Mouse (Mus musculus) layer of hippocampus, postnatal 36 days (tissue): ENCODE data around the gene Lalba. TPM values are rescaled to one million over a fixed set of nuclear protein-coding genes. Genes with fewer than 3 reads are reported as not detected.
"Not testable (repeated sequence)": the region's sequence is repeated elsewhere in the genome, so short reads cannot be mapped to it uniquely, and the experiment has no call there.

Experiments
- DNase-seq, 2 experiments: peaks; one replicate each; pipeline ENCODE4 v3.0.0; 2022
- total RNA-seq, 2 experiments: library from RNA; stranded (reverse); gene quantifications; 2 replicates each; pipeline ENCODE4 v1.2.3; 2021

Lalba gene
- total RNA-seq, result not detected

GRCm38 (mm10) chr15:98482701-98483100 is at the start of gene Lalba:
Lalba (minus strand) TSS chr15:98482721.
- DNase-seq, result no peak

DNA sequence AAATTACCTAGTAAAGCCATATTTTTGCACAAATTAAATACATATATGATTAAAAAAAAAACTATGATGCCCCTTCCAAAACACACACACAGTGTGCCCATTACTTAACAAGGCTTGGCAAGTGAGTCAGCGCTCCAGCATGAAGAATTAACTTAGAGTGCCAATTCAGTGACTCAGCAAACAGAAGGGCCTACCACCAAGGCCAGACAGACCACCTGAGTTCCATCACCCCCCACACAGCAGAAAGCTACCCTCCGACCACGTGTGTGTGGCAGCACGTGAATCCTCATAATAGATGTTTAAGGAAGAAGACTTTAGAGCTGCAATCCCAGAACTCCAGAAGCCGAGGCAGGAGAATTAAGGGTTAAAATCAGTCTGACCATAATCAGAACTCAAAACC is 49.8 kb upstream of the Lalba start:
- DNase-seq, result no peak

DNA sequence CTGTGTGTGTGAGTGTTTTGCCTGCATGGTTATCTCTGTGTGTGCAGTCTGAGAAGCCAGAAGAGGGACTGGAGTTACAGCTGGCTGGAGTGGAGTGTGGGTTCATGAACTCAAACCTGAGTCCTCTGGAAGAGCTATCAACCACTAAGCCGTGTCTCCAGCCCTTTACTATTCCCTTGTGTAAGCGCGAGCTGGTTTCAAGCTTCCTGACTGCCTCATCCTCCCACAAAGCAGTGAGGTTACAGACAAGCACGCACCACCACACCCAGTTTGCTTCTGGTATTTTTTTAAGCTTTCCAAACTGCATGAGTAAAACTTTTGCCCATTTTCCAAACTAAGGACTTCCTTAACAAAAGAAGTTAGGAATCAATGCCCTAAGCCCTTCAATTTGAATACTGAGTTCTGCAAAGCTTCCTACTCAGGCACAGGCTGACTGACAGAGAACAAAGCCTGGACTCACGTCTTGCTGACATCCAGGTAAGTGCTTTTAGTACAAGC is 45.6 kb upstream of the Lalba start:
- no peak for DNase-seq

GRCm38 (mm10) chr15:98527056-98527771 is 44.7 kb upstream of the Lalba start:
- DNase-seq, result no peak

- no peak for DNase-seq
Observed at GRCm38 (mm10) chr15:98526057-98526456, 43.5 kb upstream of the Lalba start.

DNA sequence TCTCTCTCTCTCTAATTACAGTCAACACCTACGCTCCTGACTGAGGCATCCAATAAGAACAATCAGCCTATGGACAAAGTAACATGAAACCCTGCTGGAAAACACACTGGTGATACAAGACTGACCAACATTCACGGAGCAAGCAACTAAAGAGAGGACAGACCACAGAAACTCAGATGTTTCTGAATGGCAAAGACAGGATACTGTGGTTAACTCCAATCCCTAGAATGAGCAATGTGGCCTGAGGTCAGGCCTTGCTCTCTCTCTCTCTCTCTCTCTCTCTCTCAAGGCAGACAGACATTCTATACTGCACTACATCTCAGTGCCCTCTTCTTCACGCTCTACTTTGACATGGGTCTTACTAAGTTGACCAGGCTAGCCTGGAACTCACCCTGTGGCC is 38.7 kb upstream of the Lalba start:
- no peak for DNase-seq

DNA sequence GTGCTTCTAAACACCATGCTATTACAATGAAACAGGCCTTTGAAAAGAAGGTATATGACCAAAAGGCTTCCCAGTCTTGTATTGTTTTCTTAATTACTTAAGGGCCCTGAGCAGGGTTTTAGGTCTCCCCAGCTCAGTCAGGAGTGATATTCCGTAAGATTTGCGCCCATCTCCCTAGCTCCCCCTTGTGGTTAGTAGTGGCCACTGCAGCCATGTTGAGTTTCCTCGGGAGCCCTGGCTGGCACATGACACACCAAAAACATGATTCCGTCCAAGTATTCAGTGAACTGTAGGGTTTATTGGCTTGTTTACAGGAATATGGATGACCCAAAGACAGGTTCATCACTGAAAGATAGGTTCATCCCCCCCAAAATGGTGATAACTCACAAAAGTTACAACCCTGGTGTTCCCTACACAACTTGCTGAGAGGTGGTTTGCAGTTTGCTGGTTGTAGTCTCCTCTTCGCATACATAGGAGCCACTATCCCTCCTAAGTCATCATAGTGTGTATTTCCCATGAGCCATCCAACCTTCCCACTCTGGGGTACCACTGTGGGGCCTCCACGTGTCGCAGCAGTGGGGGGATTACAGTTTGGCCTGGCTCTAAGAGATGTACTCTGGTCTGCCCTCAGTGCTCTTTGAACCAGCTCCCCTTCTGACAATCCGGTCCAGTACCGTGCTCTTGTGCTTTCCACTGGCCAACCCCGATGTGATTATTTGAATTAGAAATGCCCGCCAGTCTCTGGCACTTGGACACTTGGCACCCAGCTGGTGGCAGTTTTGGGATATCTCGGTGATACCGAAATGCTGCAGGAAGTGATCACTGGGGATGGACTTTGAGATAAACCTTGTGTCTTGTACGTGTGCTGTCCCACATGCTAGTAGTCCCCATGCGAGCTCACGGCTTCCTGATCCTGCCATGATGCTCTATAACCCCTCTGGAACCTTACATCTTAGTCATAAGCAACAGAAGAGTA is 35.1 kb upstream of the Lalba start:
- no peak for DNase-seq

DNA sequence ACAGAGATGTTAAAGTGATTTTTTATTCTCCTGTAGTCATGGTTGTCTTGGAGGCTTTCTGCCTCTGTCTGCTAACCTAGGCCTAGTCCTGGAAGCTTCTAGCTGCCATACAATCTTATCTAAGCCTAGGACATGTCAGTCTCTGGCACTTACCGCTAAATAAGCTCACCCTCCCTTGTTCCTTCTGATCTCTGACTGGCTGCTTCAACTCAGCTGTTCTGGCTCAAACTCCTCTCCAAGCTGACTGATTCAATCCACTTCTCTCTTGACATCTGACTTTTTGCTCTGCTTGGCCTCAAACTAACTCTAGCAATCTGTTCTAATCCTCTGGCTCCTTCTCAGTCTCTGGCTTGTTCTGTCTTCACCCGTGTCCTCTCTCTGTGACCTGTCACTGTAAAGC is 32.3 kb upstream of the Lalba start:
- DNase-seq, result not testable (repeated sequence)

- DNase-seq, result no peak
Observed at GRCm38 (mm10) chr15:98514146-98514545, 31.6 kb upstream of the Lalba start.

GRCm38 (mm10) chr15:98513676-98514075 is 31.2 kb upstream of the Lalba start:
- not testable (repeated sequence) for DNase-seq

DNA sequence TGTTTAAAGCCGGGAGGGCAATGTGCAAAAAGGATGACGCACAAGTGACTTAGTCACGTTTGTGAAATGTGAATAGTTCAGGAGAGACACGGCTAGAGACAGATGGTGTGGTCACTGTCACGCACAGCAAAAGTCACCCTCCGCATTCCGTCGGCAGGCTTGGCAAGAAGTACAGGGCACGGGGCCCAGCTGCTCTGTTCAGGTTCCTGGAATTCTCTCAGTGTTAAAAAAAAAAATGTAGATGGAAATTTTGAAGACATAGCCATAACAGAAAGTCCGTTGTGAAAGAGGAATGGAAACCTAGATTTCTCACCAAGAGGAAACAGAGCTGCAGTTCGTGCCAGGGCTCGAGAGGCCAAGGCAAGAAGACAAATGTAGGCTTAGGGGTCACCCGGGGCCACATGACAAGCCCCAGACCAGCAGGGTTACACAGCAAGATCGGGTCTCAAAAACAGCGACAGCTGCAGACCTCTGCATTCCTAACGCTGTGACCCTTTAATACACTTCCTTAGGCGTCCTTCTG is 30.3 kb upstream of the Lalba start:
- no peak for DNase-seq

- no peak for DNase-seq
Observed at GRCm38 (mm10) chr15:98512232-98512631, 29.7 kb upstream of the Lalba start.

DNA sequence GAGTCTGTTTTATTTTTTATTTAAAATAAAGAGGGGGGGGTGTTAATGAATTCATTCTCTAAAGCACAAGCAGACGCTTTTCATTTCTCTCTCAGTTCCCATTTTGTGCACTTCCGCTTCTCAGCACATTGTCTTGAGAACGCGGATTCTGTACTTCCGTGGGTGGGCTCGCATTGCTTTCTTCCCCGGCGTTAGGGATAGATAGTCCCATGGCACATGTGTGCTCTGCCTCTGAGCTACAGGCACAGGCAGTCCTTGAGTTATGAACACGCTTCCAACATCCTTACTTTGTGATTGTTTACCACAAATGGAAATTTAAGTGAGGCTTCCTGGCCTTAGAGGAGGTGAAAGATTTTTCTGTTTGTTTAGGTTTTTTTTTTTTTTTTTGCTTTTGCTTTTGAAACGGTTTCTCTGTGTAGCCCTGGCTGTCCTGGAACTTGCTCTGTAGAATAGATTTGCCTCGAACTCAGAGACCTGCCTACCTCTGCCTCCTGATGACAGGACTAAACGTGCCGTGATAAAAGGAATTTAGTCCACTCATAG is 28.9 kb upstream of the Lalba start:
- DNase-seq, result no peak

GRCm38 (mm10) chr15:98510438-98511385 is 28.2 kb upstream of the Lalba start:
- peak; percentile 52 to 66 for DNase-seq

DNA sequence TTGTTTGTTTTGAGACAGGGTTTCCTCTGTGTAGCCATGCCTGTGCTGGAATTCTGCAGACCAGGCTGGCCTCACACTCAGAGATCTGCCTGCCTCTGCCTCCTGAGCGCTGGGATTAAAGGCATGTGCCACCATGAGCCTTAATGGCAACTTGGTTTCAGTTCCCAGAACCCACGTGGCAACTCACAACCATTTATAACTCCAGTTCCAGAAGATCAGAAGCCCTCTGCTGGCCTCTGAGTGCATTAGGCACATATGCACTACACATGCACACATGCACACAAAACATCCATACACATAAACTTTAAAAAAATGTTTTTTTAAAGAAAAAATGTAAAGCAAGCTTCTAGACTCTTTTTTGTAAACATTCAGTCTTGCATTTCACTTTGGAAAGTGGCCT is 26.9 kb upstream of the Lalba start:
- no peak for DNase-seq

GRCm38 (mm10) chr15:98507321-98507720 is 24.8 kb upstream of the Lalba start:
- no peak for DNase-seq

DNA sequence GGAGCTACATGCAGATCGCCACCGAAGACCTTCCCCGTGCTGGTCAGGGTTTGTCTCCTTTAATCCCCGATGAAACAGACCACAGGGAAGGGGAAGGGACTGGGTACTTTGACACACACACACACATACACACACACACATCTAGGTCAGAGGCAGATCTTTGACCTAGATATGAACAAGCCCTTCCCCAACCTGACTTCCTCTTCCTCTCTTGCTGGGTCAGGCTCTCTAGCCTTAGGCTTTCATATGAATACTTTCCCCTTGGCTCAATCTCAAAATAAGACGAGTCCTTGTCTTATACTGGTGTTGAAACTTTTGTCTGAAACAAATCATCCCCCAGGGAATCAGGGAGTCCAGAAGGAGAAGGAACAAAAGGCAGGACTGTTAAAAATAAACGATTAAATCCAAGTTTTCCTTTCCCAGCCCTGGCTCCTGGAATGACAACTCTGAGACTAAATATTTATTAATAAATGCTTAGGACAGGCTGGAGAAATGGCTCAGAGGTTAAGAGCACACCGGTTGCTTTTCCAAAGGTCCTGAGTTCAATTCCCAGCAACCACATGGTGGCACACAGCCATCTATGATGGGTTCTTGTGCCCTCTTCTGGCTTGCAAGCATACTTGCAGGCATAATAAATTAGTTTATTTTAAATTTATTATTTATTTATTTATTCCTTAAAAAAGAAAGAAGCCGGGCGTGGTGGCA is 23.9 kb upstream of the Lalba start:
- no peak for DNase-seq

DNA sequence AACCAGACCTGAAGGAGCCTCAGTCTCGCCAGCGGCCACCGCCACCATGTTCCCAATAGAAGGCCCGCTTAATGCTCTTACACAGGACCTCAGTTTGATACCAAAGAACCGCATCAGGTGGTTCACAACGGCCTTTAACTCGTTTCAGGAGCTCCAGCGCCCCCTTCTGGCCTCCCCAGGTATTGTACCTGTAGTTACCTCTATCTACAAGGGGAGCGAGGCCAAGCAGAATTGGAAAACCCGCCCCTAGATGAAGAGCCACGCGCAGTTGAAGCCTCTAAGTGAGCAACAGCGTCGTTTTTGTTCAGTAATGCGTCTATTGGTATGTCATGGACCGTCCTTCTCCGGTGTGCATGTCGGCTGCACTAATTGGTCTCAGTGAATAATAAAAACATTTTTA is 22.0 kb upstream of the Lalba start:
- DNase-seq, result no peak

DNA sequence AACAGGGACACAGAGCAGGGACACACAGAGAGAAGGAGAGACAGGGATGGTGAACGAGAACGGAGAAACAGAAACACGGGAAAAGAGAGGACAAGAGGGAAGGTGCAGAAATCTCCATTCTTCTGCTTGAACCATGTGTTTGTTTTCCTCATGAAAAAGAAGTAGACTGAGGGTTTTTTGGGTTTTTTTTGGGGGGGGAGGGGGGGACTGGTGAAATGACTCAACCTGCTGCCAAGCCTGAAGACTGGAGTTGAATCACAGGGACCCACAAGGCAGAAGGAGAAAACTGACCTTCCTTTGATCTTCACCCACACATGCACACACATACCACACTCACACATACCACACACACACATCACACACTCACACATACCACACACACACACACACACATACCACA is 20.8 kb upstream of the Lalba start:
- DNase-seq, result no peak

DNA sequence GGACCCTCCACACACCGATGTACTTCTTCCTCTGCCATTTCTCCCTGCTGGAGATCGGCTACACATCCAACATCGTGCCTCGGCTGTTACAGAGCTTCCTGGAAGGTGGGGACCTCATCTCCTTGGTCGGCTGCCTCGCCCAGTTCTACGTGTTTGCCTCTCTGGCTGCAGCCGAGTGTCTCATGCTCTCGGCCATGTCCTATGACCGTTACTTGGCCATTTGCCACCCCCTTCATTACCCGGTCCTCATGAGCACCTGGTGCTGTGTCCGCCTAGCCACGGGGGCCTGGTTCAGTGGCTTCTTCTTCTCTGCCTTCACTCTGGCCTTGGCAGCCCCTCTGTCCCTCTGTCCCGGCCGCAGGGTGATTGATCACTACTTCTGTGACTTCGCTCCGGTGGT is 15.1 kb upstream of the Lalba start:
- no peak for DNase-seq

- no peak for DNase-seq
Observed at GRCm38 (mm10) chr15:98492102-98492501, 9.6 kb upstream of the Lalba start, which contains the start of gene Olfr279. Olfr279 (plus strand) TSS chr15:98492402.
